Comparison of ENCODE assay signal across 23 mouse cellular contexts in the genomic region with DNA sequence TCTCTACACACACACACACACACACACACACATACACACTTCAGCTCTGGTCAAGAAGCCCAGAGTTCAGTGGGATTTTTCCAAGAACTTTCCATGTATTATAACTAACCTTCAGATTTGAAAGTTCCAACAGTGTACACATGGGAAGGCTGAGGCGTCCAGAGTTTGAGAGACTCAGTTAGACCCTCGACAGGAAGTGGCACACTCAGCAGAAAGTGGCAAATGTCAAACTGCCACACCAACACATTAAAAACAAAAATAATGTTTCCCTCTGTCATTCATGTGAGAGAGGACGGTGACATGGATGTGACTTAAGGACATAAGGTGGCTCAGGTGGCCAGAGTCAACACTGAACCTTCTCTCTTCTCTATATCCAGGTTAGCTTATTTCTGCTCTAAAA. TPM values are rescaled to one million over a fixed set of nuclear protein-coding genes. Genes with fewer than 3 reads are reported as not detected.
"Had no signal": no experiment of that assay in that cellular context is flagged by ENCODE, and none has a peak within 500 bp of the region (broad histone marks: within the 10 kb centered on the region; RNA-seq: fewer than 3 reads in every experiment).

No protein-coding gene starts in this region.

- H3K4me2 ChIP-seq: liver, embryonic 11.5 days; liver, embryonic 15.5 days; lung, embryonic 14.5 days; midbrain, embryonic 13.5 days; neural tube, embryonic 12.5 days; stomach, embryonic 15.5 days had no signal

- H3K4me1 ChIP-seq: liver, embryonic 15.5 days; megakaryocyte, embryonic 14.5 days; neural tube, embryonic 12.5 days; stomach, embryonic 15.5 days had no signal

- H3K27ac ChIP-seq: kidney, postnatal 0 days; limb, embryonic 10.5 days; liver, embryonic 15.5 days; macrophage; midbrain, embryonic 13.5 days; neural tube, embryonic 12.5 days; stomach, embryonic 15.5 days had no signal

- H3K27me3 ChIP-seq: liver, embryonic 15.5 days; midbrain, embryonic 13.5 days; neural tube, embryonic 12.5 days; stomach, embryonic 15.5 days had no signal

- H3K9me3 ChIP-seq: limb, embryonic 10.5 days; liver, embryonic 15.5 days; megakaryocyte, embryonic 14.5 days; midbrain, embryonic 13.5 days; neural tube, embryonic 12.5 days; stomach, embryonic 15.5 days had no signal

- H3K36me3 ChIP-seq: limb, embryonic 10.5 days; liver, embryonic 15.5 days; midbrain, embryonic 13.5 days; neural tube, embryonic 12.5 days; stomach, embryonic 15.5 days had no signal

- H3K4me3 ChIP-seq: limb, embryonic 10.5 days; liver, embryonic 15.5 days; megakaryocyte, embryonic 14.5 days; midbrain, embryonic 13.5 days; myocyte; neural tube, embryonic 12.5 days; stomach, embryonic 15.5 days had no signal

- ATAC-seq: midbrain, embryonic 13.5 days had no signal

- H3K9ac ChIP-seq: liver, embryonic 15.5 days; lung, embryonic 14.5 days; midbrain, embryonic 13.5 days; neural tube, embryonic 12.5 days; stomach, embryonic 15.5 days had no signal

- DNase-seq: kidney, adult 11 months; kidney, adult 9 months; kidney, postnatal 36 days; lung, embryonic 14.5 days; lung, postnatal 14 days had no signal

RNA-seq across cellular contexts. Expression of gene Msgn1, which starts 1.6 kb away (rescaled TPM):
- total RNA-seq: layer of hippocampus, adult 18-20 months; layer of hippocampus, postnatal 10 days; left cerebral cortex, adult 18-20 months; left cerebral cortex, postnatal 14 days; neutrophil, adult 5-6 weeks had no signal
- polyA plus RNA-seq: intestine, embryonic 14.5 days; kidney, postnatal 0 days; limb, embryonic 10.5 days; liver, embryonic 11.5 days; liver, embryonic 15.5 days; lung, embryonic 14.5 days; macrophage; midbrain, embryonic 13.5 days; myocyte; neural tube, embryonic 12.5 days; stomach, embryonic 15.5 days; testis, adult 2 months; urinary bladder, adult 2 months had no signal

RNA-seq across cellular contexts. Expression of gene Kcns3, which starts 59.5 kb away (rescaled TPM):
- total RNA-seq: neutrophil, adult 5-6 weeks had no signal
- polyA plus RNA-seq: macrophage, myocyte had no signal
